9 mouse cellular contexts compared by ENCODE assay signal in genomic region chr4:150374651-150375447, GRCm38 (mm10).
DNase-seq lines count a peak whose midpoint lies in the region; ATAC-seq and TF ChIP-seq lines count a peak whose summit lies in the region.
"Had no signal": no experiment of that assay in that cellular context is flagged by ENCODE, and none has a peak within 500 bp of the region (broad histone marks: within the 10 kb centered on the region; RNA-seq: fewer than 3 reads in every experiment).

No protein-coding gene starts in this region.

- no peak for DNase-seq in lung, embryonic 14.5 days
- DNase-seq in lung, postnatal 10 days: no peak
- no peak for DNase-seq in intestine, embryonic 14.5 days (ENCODE audit: low spot score)
- DNase-seq in natural killer cell, adult 2 months (ENCODE audit: low spot score in 2 of 2): no peak
- DNase-seq in thymus, postnatal 4 days: no peak
- DNase-seq: right cerebral cortex, postnatal 14 days had no signal

- no peak for TF ChIP-seq CTCF in lung, embryonic 14.5 days (IDR thresholded peaks at IDR 0.05; ENCODE audit: low read depth)

- H3K4me3 ChIP-seq in lung, embryonic 14.5 days (ENCODE audit: low read depth, low read length): no peak overlapping the region
- H3K4me3 ChIP-seq in forebrain, embryonic 12.5 days (replicated peaks): no peak overlapping the region
- H3K4me3 ChIP-seq in intestine, embryonic 14.5 days (ENCODE audit: low read depth, low read length): no peak overlapping the region
- H3K4me3 ChIP-seq in myocyte: no peak overlapping the region
- H3K4me3 ChIP-seq: erythroblast, embryonic 14.5 days had no signal

- peak overlapping the region; percentile 95 for H3K4me2 ChIP-seq in lung, embryonic 14.5 days
- no peak overlapping the region; the same call in 1 of the 2 replicates for H3K4me2 ChIP-seq in forebrain, embryonic 12.5 days
- H3K4me2 ChIP-seq in intestine, embryonic 14.5 days (ENCODE audit: low read length): peak overlapping the region; percentile 95; the same call in 1 of the 2 replicates
- peak overlapping the region; percentile 82 for H3K4me2 ChIP-seq in myocyte (ENCODE audit: low read depth)

- no peaks in the 10 kb centered on the region for H3K9me3 ChIP-seq in lung, embryonic 14.5 days (ENCODE audit: low read depth, low read length)
- H3K9me3 ChIP-seq in forebrain, embryonic 12.5 days: no peaks in the 10 kb centered on the region
- H3K9me3 ChIP-seq in intestine, embryonic 14.5 days (ENCODE audit: control insufficient read depth, low read length): no peaks in the 10 kb centered on the region

- peak overlapping the region; percentile 44; the same call in 1 of the 2 replicates for H3K27ac ChIP-seq in lung, embryonic 14.5 days (ENCODE audit: low read depth)
- peak overlapping the region; percentile 11; the same call in 1 of the 2 replicates for H3K27ac ChIP-seq in forebrain, embryonic 12.5 days
- H3K27ac ChIP-seq in intestine, embryonic 14.5 days (ENCODE audit: low read depth): no peak overlapping the region

- 34% methylated on average over 9 of the region's 9 CpGs for WGBS in lung, embryonic 14.5 days
- 47% methylated on average over 9 of the region's 9 CpGs for WGBS in forebrain, embryonic 12.5 days
- 24% methylated on average over 9 of the region's 9 CpGs for WGBS in intestine, embryonic 14.5 days

- ATAC-seq in lung, embryonic 14.5 days (ENCODE audit: insufficient read depth): no peak
- no peak for ATAC-seq in forebrain, embryonic 12.5 days (ENCODE audit: low FRiP score)
- no peak for ATAC-seq in intestine, embryonic 14.5 days (replicated peaks; ENCODE audit: low FRiP score, low TSS enrichment, low read depth)

- no peak for TF ChIP-seq POLR2A in myocyte (IDR thresholded peaks at IDR 0.05; ENCODE audit: insufficient read length, low read depth)

- peaks cover 86% of the 10 kb centered on the region for H3K79me2 ChIP-seq in myocyte (ENCODE audit: control insufficient read depth, insufficient read depth)

- H3K4me1 ChIP-seq in lung, embryonic 14.5 days (ENCODE audit: insufficient read depth): peaks cover 44% of the 10 kb centered on the region
- peaks cover 73% of the 10 kb centered on the region for H3K4me1 ChIP-seq in forebrain, embryonic 12.5 days
- peaks cover 58% of the 10 kb centered on the region for H3K4me1 ChIP-seq in intestine, embryonic 14.5 days (replicated peaks; ENCODE audit: control insufficient read depth, insufficient read depth, low read length)

- no peak overlapping the region for H3ac ChIP-seq in myocyte (ENCODE audit: control insufficient read depth, insufficient read length)

- peak overlapping the region; percentile 1; the same call in 1 of the 2 replicates for H3K9ac ChIP-seq in lung, embryonic 14.5 days
- no peak overlapping the region for H3K9ac ChIP-seq in forebrain, embryonic 12.5 days
- H3K9ac ChIP-seq in intestine, embryonic 14.5 days (ENCODE audit: low read length): no peak overlapping the region

- H3K27me3 ChIP-seq in lung, embryonic 14.5 days (ENCODE audit: insufficient read depth, low read length): no peaks in the 10 kb centered on the region
- no peaks in the 10 kb centered on the region for H3K27me3 ChIP-seq in forebrain, embryonic 12.5 days
- no peaks in the 10 kb centered on the region for H3K27me3 ChIP-seq in intestine, embryonic 14.5 days (replicated peaks; ENCODE audit: control insufficient read depth, insufficient read depth, low read length)
- H3K27me3 ChIP-seq in myocyte (ENCODE audit: control insufficient read depth, insufficient read depth, insufficient read length): no peaks in the 10 kb centered on the region

- H3K36me3 ChIP-seq in lung, embryonic 14.5 days (ENCODE audit: insufficient read depth): no peaks in the 10 kb centered on the region
- no peaks in the 10 kb centered on the region for H3K36me3 ChIP-seq in forebrain, embryonic 12.5 days (replicated peaks)
- no peaks in the 10 kb centered on the region for H3K36me3 ChIP-seq in intestine, embryonic 14.5 days (ENCODE audit: control insufficient read depth, insufficient read depth, low read length)
- no peaks in the 10 kb centered on the region for H3K36me3 ChIP-seq in myocyte (ENCODE audit: control insufficient read depth, insufficient read depth)

TF ChIP-seq in myocyte, 11 proteins besides CTCF, POLR2A, EP300 and RAD21:
- TF ChIP-seq TCF12 (IDR thresholded peaks at IDR 0.05; ENCODE audit: insufficient read depth, poor library complexity, severe bottlenecking) (no peak), POLR2AphosphoS2 (IDR thresholded peaks at IDR 0.05; ENCODE audit: insufficient read length, low read depth) (no peak), CEBPB (IDR thresholded peaks at IDR 0.05; ENCODE audit: insufficient read depth, poor library complexity, severe bottlenecking) (no peak), SRF (IDR thresholded peaks at IDR 0.05; ENCODE audit: control insufficient read depth, insufficient read length, low read depth) (no peak), REST (IDR thresholded peaks at IDR 0.05; ENCODE audit: insufficient read depth, insufficient read length) (no peak), MAX (IDR thresholded peaks at IDR 0.05; ENCODE audit: low read depth) (no peak), USF1 (IDR thresholded peaks at IDR 0.05; ENCODE audit: low read depth) (no peak), TCF3 (IDR thresholded peaks at IDR 0.05; ENCODE audit: insufficient read length, low read depth) (no peak)
